Mouse (Mus musculus) layer of hippocampus, adult 9-10 months (tissue): ENCODE data around the gene Pde1b.

Experiments used
- DNase-seq: peaks from one replicate; pipeline ENCODE4 v3.0.0; 2022; ENCODE audit warnings: low spot score

Pde1b gene

DNA sequence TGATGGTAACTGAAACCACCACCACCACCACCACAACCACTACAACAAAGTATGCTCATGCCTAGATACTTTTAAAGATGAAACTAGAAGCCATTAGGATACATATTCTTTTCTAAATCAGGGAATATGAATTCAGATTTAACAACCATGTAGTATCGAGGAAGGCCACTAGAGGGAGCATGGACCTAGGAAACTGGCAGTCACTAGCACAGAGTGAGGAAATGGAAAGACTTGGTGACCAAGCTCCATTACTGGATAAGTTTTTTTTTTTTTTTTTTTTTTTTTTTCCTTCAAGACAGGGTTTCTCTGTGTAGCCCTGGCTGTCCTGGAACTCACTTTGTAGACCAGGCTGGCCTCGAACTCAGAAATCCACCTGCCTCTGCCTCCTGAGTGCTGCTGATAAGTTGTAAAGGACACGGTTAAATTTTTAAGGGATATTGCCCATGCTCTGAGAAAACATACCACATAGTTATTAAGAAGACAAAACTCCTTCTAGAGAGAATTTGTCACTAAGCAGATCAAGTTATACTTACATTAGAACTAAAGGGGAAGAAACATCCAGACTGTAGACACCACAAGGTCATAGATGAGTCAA, 49.4 kb downstream of the Pde1b start:
- peak; percentile 66 for DNase-seq

DNA sequence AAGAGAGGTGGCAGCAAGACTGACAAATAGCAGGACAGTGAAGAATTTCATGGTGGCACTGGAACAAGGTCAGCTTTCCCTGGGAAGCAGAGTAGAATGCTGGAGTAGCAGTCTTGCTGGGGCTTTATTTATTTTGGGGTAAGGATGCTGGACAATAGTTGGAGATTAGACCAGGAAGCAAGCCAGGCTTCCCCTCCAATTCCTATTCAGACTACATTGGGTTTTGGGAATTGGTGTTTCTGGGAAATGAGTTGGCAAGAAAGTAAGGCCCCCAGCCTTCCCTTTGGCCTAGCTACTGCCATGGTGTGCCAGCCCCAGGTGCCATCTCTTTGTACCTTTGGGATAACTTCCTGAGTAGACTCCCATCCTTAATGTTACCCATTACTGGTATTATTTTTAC, 62.1 kb downstream of the Pde1b start, which contains the start of gene Glycam1:
Gene Glycam1 (minus strand): TSS at position 101 of the 400 bp plus-strand sequence.
- no peak for DNase-seq
